Mouse (Mus musculus): ENCODE results near the gene Syk. TPM values are rescaled to one million over a fixed set of nuclear protein-coding genes. Genes with fewer than 3 reads are reported as not detected.

Gene Syk
- polyA plus RNA-seq (2015; fragmentation: Nextera tagmentation; extraction: Ambion mirVana): 6.0 and 6.8 TPM in 2 replicates

- DNase-seq (peak; percentile 77), ATAC-seq (peak; percentile 75)
- Histone ChIP-seq H3K27me3 (ENCODE audit: insufficient read depth, low read length) (peaks cover 6% of the 10 kb centered on the region; the same call in 1 of the 2 replicates), H3K4me3 (ENCODE audit: low read depth, low read length) (peak within 1 kb of the TSS; percentile 65), H3K4me1 (ENCODE audit: insufficient read depth) (peaks cover 4% of the 10 kb centered on the region; the same call in 1 of the 2 replicates), H3K9me3 (ENCODE audit: low read length) (no peaks in the 10 kb centered on the region), H3K36me3 (replicated peaks; ENCODE audit: insufficient read depth, low read length) (no peaks in the 10 kb centered on the region), H3K4me2 (ENCODE audit: low read depth, low read length) (peak within 1 kb of the TSS; percentile 76), H3K9ac (replicated peaks) (peak within 1 kb of the TSS; percentile 73), H3K27ac (ENCODE audit: low read depth) (peak within 1 kb of the TSS; percentile 93)
- WGBS (ENCODE audit: insufficient replicate concordance): under 1% methylated on average over 65 of the region's 70 CpGs
- TF ChIP-seq CTCF (IDR thresholded peaks at IDR 0.05; ENCODE audit: low read depth) (peak; percentile 14; the same call in 1 of the 2 replicates), EP300 (IDR thresholded peaks at IDR 0.05; ENCODE audit: low read depth) (no peak)
Measured at GRCm38 (mm10) chr13:52582878-52583661, at the start of gene Syk. TSS of gene Syk (plus strand) at chr13:52583173.

- DNase-seq (no peak), ATAC-seq (no peak)
- 71% methylated on average over 5 of the region's 5 CpGs for WGBS (ENCODE audit: insufficient replicate concordance)
- Histone ChIP-seq H3K4me3 (ENCODE audit: low read depth, low read length) (no peak overlapping the region), H3K27ac (ENCODE audit: low read depth) (no peak overlapping the region), H3K27me3 (ENCODE audit: insufficient read depth, low read length) (peaks cover 19% of the 10 kb centered on the region), H3K4me1 (ENCODE audit: insufficient read depth) (peaks cover 6% of the 10 kb centered on the region), H3K36me3 (replicated peaks; ENCODE audit: insufficient read depth, low read length) (no peaks in the 10 kb centered on the region), H3K9ac (replicated peaks) (no peak overlapping the region), H3K4me2 (ENCODE audit: low read depth, low read length) (no peak overlapping the region), H3K9me3 (ENCODE audit: low read length) (no peaks in the 10 kb centered on the region)
- TF ChIP-seq EP300 (IDR thresholded peaks at IDR 0.05; ENCODE audit: low read depth) (no peak), CTCF (IDR thresholded peaks at IDR 0.05; ENCODE audit: low read depth) (no peak)
Measured at GRCm38 (mm10) chr13:52533644-52534043, 49.3 kb upstream of the Syk start.

- peaks cover 4% of the 10 kb centered on the region for H3K27me3 ChIP-seq (ENCODE audit: insufficient read depth, low read length)
- H3K4me1 ChIP-seq (ENCODE audit: insufficient read depth): peaks cover 1% of the 10 kb centered on the region
- H3K36me3 ChIP-seq (replicated peaks; ENCODE audit: insufficient read depth, low read length): no peaks in the 10 kb centered on the region
- WGBS (ENCODE audit: insufficient replicate concordance): 6% methylated on average over 4 of the region's 4 CpGs
- peak; percentile 81 for TF ChIP-seq CTCF (IDR thresholded peaks at IDR 0.05; ENCODE audit: low read depth)
- no peak for TF ChIP-seq EP300 (IDR thresholded peaks at IDR 0.05; ENCODE audit: low read depth)
- no peak overlapping the region for H3K4me2 ChIP-seq (ENCODE audit: low read depth, low read length)
- no peak overlapping the region for H3K9ac ChIP-seq (replicated peaks)
- H3K9me3 ChIP-seq (ENCODE audit: low read length): no peaks in the 10 kb centered on the region
- no peak for ATAC-seq
- peak; percentile 76 for DNase-seq
- H3K4me3 ChIP-seq (ENCODE audit: low read depth, low read length): no peak overlapping the region
- no peak overlapping the region for H3K27ac ChIP-seq (ENCODE audit: low read depth)
Measured at GRCm38 (mm10) chr13:52535542-52535941, 47.4 kb upstream of the Syk start.

- Histone ChIP-seq H3K27ac (ENCODE audit: low read depth) (peak overlapping the region; percentile 11), H3K27me3 (ENCODE audit: insufficient read depth, low read length) (peaks cover 3% of the 10 kb centered on the region; the same call in 1 of the 2 replicates), H3K4me2 (ENCODE audit: low read depth, low read length) (no peak overlapping the region), H3K4me1 (ENCODE audit: insufficient read depth) (no peaks in the 10 kb centered on the region), H3K4me3 (ENCODE audit: low read depth, low read length) (no peak overlapping the region), H3K9me3 (ENCODE audit: low read length) (no peaks in the 10 kb centered on the region), H3K9ac (replicated peaks) (no peak overlapping the region), H3K36me3 (replicated peaks; ENCODE audit: insufficient read depth, low read length) (no peaks in the 10 kb centered on the region)
- WGBS (ENCODE audit: insufficient replicate concordance): 79% methylated on average over 26 of the region's 26 CpGs
- no peak for TF ChIP-seq CTCF (IDR thresholded peaks at IDR 0.05; ENCODE audit: low read depth)
- TF ChIP-seq EP300 (IDR thresholded peaks at IDR 0.05; ENCODE audit: low read depth): 0 out of 2 replicates have a peak, but pooled peaks have one; percentile 29
- DNase-seq (peak; percentile 19), ATAC-seq (peak; percentile 56; the same call in 1 of the 2 replicates)
Measured at GRCm38 (mm10) chr13:52537754-52538587, 45.0 kb upstream of the Syk start.

GRCm38 (mm10) chr13:52538588-52539116 lies 44.3 kb upstream of the Syk start:
- H3K9me3 ChIP-seq (ENCODE audit: low read length): no peaks in the 10 kb centered on the region
- H3K27me3 ChIP-seq (ENCODE audit: insufficient read depth, low read length): peaks cover 3% of the 10 kb centered on the region; the same call in 1 of the 2 replicates
- ATAC-seq: peak; percentile 8; the same call in 1 of the 2 replicates
- TF ChIP-seq CTCF (IDR thresholded peaks at IDR 0.05; ENCODE audit: low read depth) (peak; percentile 42), EP300 (IDR thresholded peaks at IDR 0.05; ENCODE audit: low read depth) (no peak)
- whole genome bisulfite sequencing (ENCODE audit: insufficient replicate concordance): 57% methylated on average over 9 of the region's 9 CpGs
- peak; percentile 17 for DNase-seq
- H3K27ac ChIP-seq (ENCODE audit: low read depth): peak overlapping the region; percentile 5
- no peak overlapping the region for H3K4me2 ChIP-seq (ENCODE audit: low read depth, low read length)
- no peak overlapping the region for H3K9ac ChIP-seq (replicated peaks)
- H3K36me3 ChIP-seq (replicated peaks; ENCODE audit: insufficient read depth, low read length): no peaks in the 10 kb centered on the region
- H3K4me1 ChIP-seq (ENCODE audit: insufficient read depth): no peaks in the 10 kb centered on the region
- H3K4me3 ChIP-seq (ENCODE audit: low read depth, low read length): no peak overlapping the region
